Mouse (Mus musculus) layer of hippocampus, adult 2 months (tissue): ENCODE results near the gene Capn7. TPM values are rescaled to one million over a fixed set of nuclear protein-coding genes. Genes with fewer than 3 reads are reported as not detected.
A peak's percentile ranks its signal among the peaks of the same experiment; 100 is the strongest.

ENCODE experiments used
- DNase-seq, 2 experiments: peaks; one replicate each; pipeline ENCODE4 v3.0.0; 2022; ENCODE audit warnings: low spot score in 2 of 2
- H3K27ac ChIP-seq: fragments of 200-600 bp; 2 replicates; pipeline ENCODE4 v1.8.1; 2022
- H3K4me3 ChIP-seq: fragments of 200-600 bp; 2 replicates; pipeline ENCODE4 v1.8.1; 2022; ENCODE audit warnings: mild to moderate bottlenecking
- CTCF ChIP-seq: fragments of 200-600 bp; conservative IDR thresholded peaks from 2 replicates; pipeline ENCODE4 v1.8.1; 2022; ENCODE audit warnings: antibody characterized with exemption, mild to moderate bottlenecking, moderate library complexity
- total RNA-seq, 2 experiments: library from RNA; stranded (reverse); gene quantifications; 2 replicates each; pipeline ENCODE4 v1.2.3; 2021

Gene Capn7
- total RNA-seq, 2 experiments from 2014 or later = 35.6 to 39.4 TPM

DNA sequence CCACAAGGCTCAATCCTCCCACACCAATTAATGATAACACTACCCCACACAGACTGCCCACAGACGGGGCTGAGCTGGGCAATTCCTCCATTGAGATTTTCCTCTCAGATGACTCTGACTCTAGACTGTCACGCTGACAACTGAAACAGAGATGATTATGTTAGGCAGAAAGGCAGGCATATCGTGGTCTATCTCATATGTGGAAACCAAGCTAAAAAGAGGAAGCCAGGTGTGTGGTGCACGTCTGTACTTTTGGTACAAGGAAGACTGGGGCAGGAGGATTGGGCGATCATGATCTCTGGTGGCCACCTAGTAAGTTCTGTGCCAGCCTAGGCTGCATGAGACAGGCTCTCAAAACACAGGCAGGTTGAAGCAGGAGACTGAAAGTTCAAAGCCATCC is 66.3 kb downstream of the Capn7 start:
- no peak overlapping the region for H3K4me3 ChIP-seq
- DNase-seq = no peak
- H3K27ac ChIP-seq = peak overlapping the region; percentile 96
- no peak for TF ChIP-seq CTCF

DNA sequence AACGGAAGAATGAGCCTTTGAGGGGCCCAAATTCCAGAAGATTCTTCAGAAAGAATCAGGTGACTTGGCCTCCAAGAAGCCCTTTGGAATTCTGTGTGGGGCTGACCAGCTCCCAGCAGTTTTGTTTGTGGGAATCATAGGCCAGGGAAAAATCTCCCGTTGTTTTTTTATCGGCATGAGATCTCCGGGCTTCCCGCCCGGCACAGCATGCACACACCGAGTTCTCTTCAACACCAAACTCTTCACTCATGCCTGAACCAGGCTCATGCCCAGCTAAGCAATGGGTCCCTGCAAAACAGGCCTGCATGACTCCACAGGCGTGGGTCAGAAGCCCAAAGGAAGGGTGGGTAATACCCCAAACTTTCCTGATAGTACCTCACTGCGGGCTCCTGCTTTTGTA is 67.1 kb downstream of the Capn7 start:
- Histone ChIP-seq H3K27ac (peak overlapping the region; percentile 96), H3K4me3 (no peak overlapping the region)
- no peak for TF ChIP-seq CTCF
- DNase-seq = no peak

DNA sequence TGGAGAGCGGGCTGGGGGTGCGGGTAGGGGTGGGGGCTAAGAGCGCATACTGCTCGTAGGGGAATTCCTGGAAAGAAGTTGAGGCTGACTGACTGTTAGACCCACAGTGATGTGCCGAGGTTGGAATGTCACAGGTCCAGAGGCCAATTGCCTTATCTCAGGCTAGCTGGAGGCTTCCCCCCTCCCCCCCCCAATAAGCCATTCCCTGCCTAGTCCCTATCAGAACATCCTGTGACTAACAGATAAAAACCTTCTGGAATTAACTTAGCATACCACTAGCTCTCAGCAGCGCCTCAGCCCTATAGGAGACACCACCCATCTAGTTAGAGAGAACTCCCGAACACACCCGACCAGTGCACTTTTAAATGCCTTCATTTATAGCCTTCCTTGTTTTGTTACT is 67.6 kb downstream of the Capn7 start:
- H3K27ac ChIP-seq = peak overlapping the region; percentile 96
- TF ChIP-seq CTCF = no peak
- no peak overlapping the region for H3K4me3 ChIP-seq
- DNase-seq = no peak

DNA sequence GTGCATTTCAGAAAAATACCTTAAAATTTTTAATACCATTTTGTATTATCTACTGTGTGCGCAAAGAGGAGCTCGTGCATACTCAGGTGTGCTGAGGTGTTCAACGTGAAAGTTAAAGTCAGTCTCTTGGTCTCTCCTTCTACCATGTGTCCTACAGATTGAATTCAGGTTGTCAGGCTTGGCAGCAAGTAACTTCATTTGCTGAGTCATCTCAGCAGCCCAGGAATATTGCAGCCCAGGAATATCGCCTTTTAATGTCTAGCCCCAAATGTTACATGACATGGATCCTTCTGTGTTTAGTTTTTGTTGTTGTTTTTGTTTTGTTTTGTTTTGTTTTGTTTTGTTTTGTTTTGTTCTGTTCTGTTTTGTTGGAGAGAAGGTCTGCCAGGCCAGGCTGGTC is 68.2 kb downstream of the Capn7 start:
- TF ChIP-seq CTCF = no peak
- no peak for DNase-seq
- Histone ChIP-seq H3K4me3 (no peak overlapping the region), H3K27ac (peak overlapping the region; percentile 96)

DNA sequence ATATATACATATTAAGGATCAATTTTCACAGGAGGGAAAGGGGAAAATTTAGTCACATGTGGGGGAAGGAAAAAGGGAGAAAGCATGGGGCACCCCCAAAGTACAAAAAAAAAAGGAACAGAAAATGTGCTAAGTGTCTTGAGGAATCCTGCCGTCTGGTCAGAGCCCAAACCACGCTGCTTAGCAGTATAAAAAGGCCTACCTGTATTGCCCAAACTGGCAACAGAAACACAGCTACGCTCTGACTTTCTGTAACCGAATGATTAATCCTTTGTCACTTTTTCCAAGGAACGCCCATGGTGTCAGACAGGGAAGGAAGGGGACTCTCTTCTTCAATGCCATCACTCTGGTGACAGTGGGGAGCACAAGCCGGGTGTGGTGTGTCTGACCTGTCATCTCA is 69.2 kb downstream of the Capn7 start:
- DNase-seq = no peak
- no peak for TF ChIP-seq CTCF
- H3K27ac ChIP-seq = peak overlapping the region; percentile 86
- no peak overlapping the region for H3K4me3 ChIP-seq

DNA sequence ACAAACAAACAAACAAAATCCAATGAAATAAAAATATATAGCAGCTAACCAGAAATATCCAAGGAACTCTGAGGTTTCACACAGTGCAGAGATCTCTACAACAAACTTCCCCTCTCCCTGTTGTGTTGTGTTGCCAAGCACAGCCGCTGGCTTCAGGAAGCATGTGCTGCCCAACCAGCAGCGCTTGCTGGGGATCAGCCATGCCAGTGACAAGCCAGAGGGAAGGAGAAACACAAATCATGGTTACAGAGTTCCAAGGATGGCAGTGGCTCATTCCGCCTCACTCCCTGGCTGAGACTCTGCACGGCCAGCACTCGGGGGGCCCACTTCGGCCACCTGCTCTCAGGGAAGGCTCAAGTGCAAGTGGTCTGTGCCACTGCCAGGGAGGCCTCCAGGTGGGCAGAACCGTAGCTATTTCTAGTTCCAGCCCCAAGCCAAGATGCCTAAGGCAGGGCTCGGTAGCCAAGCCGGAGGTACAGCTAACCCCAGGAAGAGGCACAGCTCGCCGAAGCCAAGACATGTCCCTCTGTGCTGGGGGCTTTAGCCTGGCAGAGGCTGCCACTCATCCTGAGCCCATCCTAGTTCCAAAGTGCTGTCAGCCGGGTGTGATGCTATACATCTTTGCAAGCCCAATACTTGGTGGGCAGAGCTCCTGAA is 69.8 kb downstream of the Capn7 start:
- Histone ChIP-seq H3K4me3 (no peak overlapping the region), H3K27ac (peak overlapping the region; percentile 86)
- DNase-seq = no peak
- no peak for TF ChIP-seq CTCF

DNA sequence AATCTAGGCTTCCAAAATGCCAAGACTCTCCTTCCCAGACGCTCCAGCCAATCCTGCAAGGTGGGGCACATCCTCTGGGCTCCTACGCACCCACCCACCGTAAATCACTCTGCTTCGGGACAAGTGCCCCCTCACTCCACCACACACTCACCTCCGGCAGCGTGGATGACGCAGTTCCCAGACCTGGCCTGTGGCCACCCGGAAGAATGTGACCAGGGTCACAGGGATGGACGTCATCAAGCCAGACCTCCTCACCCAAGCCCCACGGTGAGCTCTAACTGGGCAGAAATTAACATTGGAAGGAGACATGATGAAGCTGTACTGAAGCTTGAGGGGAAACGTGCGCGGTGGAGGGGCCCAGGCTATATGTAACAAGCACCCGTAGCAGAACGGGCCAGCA is 70.8 kb downstream of the Capn7 start:
- H3K27ac ChIP-seq = peak overlapping the region; percentile 86
- no peak for TF ChIP-seq CTCF

DNA sequence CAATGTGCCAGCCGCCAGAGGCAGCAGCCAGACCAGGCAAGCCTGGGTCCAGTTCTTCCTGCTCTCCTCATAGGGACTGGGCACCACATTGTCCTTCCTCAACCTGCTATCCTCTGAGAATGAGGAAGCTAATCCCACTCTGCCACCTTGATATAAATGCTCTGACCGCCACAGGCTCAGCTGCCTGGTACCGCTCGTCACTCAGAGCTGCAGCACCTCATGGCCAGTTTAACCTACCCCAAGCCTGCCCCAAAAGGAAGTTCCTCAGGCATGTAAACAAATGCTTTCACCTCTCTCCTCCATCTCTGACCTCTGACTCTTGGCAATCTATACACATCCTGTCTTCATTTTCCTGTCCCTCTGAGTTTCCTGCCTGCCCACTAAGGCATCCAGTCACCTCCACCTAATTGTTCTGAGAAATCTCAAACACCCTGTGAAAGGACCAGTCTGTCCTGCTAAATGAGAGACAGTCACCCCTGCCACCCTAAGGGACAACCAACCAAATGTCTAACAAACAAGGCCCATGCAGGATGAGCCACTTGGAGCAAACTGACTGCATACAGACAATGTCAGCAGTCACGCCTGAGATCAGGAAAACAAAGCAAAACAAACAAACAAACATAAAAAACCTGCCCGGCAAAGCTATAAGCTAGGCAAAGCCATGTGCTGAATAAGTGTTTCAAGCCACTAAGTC is 71.6 kb downstream of the Capn7 start:
- no peak overlapping the region for H3K4me3 ChIP-seq
- DNase-seq = no peak
- no peak for TF ChIP-seq CTCF
- H3K27ac ChIP-seq = peak overlapping the region; percentile 86

More for the DNA sequence above, 70.8 kb downstream of the Capn7 start:
- H3K4me3 ChIP-seq = no peak overlapping the region
- no peak for DNase-seq

DNA sequence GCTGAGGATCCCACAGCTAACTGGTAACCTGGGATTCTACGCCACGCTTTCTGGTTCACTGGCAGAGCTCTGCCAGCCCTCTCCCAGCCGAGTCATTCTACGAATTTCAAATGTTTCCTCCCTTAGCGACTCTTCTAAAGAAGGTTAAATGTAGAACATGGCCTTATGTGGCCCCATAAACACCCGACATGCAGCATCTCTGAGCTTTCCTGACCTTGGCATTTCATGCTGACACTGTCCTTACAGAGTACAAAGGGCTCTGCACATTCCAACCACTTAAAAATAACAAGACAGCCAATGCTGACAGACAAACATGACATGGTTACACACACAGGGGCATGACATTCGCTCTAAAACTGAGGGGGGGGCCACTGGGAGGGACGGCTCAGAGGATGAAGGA is 72.2 kb downstream of the Capn7 start:
- TF ChIP-seq CTCF = no peak
- Histone ChIP-seq H3K4me3 (no peak overlapping the region), H3K27ac (peak overlapping the region; percentile 86)
- no peak for DNase-seq

DNA sequence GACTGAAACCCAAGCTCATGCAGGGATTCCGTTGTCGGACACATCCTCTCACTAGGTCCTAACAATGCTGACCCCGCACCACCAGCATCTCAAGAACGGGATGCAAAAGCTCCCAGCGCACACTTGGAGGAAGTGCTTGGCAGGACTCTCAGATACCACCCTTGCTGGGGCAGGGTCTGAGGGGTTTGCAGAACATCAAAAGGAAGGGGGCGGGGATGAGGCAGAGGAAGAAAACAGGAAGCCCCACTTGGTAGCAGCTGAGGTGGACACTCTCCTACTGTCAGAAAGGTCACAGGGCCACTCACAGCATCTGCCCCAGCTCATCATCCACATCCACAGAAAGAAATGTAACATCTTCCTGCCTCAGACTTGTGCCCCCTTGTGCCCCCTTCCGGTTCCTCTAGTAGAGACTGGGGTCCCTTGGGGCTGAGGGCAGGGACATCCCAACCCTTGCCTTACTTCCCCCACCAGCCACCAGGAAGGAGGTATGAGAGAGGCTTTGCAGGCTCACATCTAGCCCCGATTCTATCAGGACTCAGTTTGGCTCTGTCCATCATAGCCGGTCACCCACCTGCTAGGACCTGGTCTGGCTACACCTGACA is 73.8 kb downstream of the Capn7 start:
- no peak for TF ChIP-seq CTCF
- no peak for DNase-seq
- Histone ChIP-seq H3K27ac (peak overlapping the region; percentile 86), H3K4me3 (no peak overlapping the region)

DNA sequence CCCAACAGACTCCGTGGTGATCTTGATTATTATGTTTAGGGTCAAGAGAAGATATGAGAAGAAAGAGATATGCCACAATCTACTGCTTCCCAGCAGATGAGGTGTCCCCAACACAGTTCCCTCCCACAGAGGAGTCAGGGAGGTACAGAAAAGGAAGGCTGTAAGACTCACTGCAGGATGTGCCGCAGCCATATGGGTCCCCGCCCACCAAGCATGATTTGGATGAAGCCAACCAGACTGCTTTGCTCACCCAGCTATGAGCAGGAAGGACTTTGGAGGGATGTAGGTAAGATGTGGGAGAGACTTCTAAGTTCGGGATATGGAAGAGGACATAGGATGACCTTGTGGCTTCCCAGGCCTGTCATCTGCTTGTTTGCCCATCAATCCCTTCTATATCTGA is 74.3 kb downstream of the Capn7 start:
- TF ChIP-seq CTCF = no peak
- peak overlapping the region; percentile 86 for H3K27ac ChIP-seq
- peak; percentile 70 to 83 for DNase-seq

DNA sequence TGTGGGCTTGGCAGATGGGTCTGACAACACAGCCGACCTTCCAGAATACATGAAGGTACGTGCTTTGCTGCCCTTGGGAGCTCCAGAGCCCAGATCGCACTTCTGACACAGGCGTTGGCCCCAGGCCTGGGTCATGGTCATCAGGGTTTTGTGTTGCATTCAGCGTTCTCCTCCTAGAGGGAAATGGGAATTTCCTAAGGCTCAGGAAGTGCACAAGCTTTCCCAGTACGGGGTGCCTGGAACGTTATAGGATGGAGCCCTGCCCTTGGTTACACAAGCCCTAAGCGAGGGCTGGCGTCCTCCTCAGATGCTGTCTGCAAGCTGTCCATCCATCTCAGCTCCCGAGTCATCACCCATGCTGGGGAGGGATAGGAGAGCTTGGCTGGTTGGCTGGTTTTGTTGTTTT is 76.2 kb downstream of the Capn7 start:
- DNase-seq = no peak
- Histone ChIP-seq H3K27ac (peak overlapping the region; percentile 86), H3K4me3 (no peak overlapping the region)
- no peak for TF ChIP-seq CTCF

More for the DNA sequence above, 74.3 kb downstream of the Capn7 start:
- no peak overlapping the region; the same call in 1 of the 2 replicates for H3K4me3 ChIP-seq

DNA sequence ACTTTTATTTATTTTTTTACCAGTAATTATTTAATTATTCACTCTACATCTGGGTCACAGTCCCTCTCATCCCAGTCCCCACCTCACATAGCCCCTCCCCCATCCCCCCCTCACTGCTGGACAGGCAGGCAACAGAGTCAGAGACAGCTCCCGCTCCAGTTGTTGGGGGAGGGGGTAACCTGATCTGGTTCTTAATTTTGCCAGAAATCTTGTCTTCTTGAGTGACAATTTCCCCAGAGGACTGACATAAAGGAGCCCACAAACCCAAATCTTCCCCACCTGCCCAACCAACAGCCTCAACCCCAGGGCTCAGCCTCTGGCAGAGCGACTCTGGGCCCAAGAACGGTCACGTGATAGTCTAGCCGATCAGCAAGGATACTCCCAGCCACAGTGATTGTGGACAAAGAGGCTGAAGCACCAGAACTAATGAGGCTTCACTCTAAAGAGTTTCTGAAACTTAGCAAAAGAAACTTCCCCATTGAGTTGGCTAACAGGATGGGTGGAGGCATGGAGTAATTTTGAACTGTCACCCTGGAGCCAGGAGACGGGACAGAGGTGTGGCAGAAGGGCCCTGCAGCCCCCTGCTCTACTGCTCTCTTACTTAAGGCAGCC is 77.1 kb downstream of the Capn7 start:
- no peak for DNase-seq
- Histone ChIP-seq H3K4me3 (no peak overlapping the region), H3K27ac (peak overlapping the region; percentile 86; the same call in 1 of the 2 replicates)
- TF ChIP-seq CTCF = no peak
